Mouse (Mus musculus) frontal cortex, postnatal 14 days (tissue): Measurements from ENCODE around the gene Nlrp5.
"Not testable (repeated sequence)": the region's sequence is repeated elsewhere in the genome, so short reads cannot be mapped to it uniquely, and the experiment has no call there.

Source experiments
- DNase-seq, 2 experiments: peaks; one replicate each; pipeline ENCODE4 v3.0.0; 2022; ENCODE audit warnings: low spot score in 2 of 2

Nlrp5 gene

GRCm38 (mm10) chr7:23385589-23385988 is at the start of gene Nlrp5:
Gene Nlrp5 (plus strand): TSS chr7:23385889.
- DNase-seq = no peak

GRCm38 (mm10) chr7:23358311-23358710 is 27.4 kb upstream of the Nlrp5 start:
- not testable (repeated sequence) for DNase-seq

GRCm38 (mm10) chr7:23470201-23470600 is 84.5 kb downstream of the Nlrp5 start:
- DNase-seq = not testable (repeated sequence)

GRCm38 (mm10) chr7:23470832-23471231 is 85.1 kb downstream of the Nlrp5 start:
- not testable (repeated sequence) for DNase-seq

GRCm38 (mm10) chr7:23472886-23473285 is 87.2 kb downstream of the Nlrp5 start:
- DNase-seq = not testable (repeated sequence)
